Mouse (Mus musculus) midbrain, embryonic 14.5 days (tissue): ENCODE results near the gene Abi3. TPM values are rescaled to one million over a fixed set of nuclear protein-coding genes. Genes with fewer than 3 reads are reported as not detected.

ENCODE experiments used
- ATAC-seq: fragments of 200-750 bp; cut with Nextera tagmentation; 2 replicates; pipeline ENCODE4 v1.8.0; 2017; ENCODE audit warnings: moderate number of reproducible peaks, moderate library complexity; ENCODE audit not compliant: low FRiP score, low TSS enrichment
- DNase-seq: peaks from one replicate; pipeline ENCODE4 v3.0.0-alpha.2; 2015
- H3K27ac ChIP-seq: fragments of 300-500 bp; sonication (generic); replicated peaks from 2 replicates; pipeline ENCODE4 v1.5.1; 2014; ENCODE audit warnings: mild to moderate bottlenecking, low read depth, low read length, moderate library complexity
- H3K27me3 ChIP-seq: fragments of 300-500 bp; sonication (generic); 2 replicates; pipeline ENCODE4 v1.6.1; 2014; ENCODE audit warnings: low read length, control low read depth, mixed read lengths; ENCODE audit not compliant: control insufficient read depth, insufficient read depth
- H3K36me3 ChIP-seq: fragments of 300-500 bp; sonication (generic); 2 replicates; pipeline ENCODE4 v1.6.1; 2014; ENCODE audit warnings: low read length, control low read depth; ENCODE audit not compliant: control insufficient read depth, insufficient read depth
- H3K4me1 ChIP-seq: fragments of 300-500 bp; sonication (generic); 2 replicates; pipeline ENCODE4 v1.6.1; 2014; ENCODE audit warnings: mild to moderate bottlenecking, antibody characterized with exemption, low read length, control low read depth; ENCODE audit not compliant: control insufficient read depth, insufficient read depth
- H3K4me2 ChIP-seq: fragments of 300-500 bp; sonication (generic); 2 replicates; pipeline ENCODE4 v1.6.1; 2014; ENCODE audit warnings: mild to moderate bottlenecking, low read length, moderate library complexity
- H3K4me3 ChIP-seq: fragments of 300-500 bp; sonication (generic); replicated peaks from 2 replicates; pipeline ENCODE4 v1.5.1; 2014; ENCODE audit warnings: low read depth, low read length
- H3K9ac ChIP-seq: fragments of 300-500 bp; sonication (generic); replicated peaks from 2 replicates; pipeline ENCODE4 v1.6.1; 2014; ENCODE audit warnings: mild to moderate bottlenecking, low read length, moderate library complexity
- H3K9me3 ChIP-seq: fragments of 300-500 bp; sonication (generic); 2 replicates; pipeline ENCODE4 v1.6.1; 2016; ENCODE audit warnings: low read length, control low read depth, mixed read lengths; ENCODE audit not compliant: control insufficient read depth
- WGBS: fragments of 180-500 bp; shearing (Covaris S2); extraction: QIAGEN DNeasy Blood & Tissue Kit; methylation state at CpG from one replicate; pipeline ENCODE4 v1.1.7; 2014; 5-methylcytosine and 5-hydroxymethylcytosine counted together
- polyA plus RNA-seq: library from polyadenylated mRNA; unstranded; fragments of >200 nt; fragmentation: Nextera tagmentation; extraction: Ambion mirVana; gene quantifications from 2 replicates; pipeline ENCODE4 v1.2.1, GENCODE M21; 2014

Gene Abi3
- polyA plus RNA-seq, 1 experiment from 2014 or later: 0.64 TPM

DNA sequence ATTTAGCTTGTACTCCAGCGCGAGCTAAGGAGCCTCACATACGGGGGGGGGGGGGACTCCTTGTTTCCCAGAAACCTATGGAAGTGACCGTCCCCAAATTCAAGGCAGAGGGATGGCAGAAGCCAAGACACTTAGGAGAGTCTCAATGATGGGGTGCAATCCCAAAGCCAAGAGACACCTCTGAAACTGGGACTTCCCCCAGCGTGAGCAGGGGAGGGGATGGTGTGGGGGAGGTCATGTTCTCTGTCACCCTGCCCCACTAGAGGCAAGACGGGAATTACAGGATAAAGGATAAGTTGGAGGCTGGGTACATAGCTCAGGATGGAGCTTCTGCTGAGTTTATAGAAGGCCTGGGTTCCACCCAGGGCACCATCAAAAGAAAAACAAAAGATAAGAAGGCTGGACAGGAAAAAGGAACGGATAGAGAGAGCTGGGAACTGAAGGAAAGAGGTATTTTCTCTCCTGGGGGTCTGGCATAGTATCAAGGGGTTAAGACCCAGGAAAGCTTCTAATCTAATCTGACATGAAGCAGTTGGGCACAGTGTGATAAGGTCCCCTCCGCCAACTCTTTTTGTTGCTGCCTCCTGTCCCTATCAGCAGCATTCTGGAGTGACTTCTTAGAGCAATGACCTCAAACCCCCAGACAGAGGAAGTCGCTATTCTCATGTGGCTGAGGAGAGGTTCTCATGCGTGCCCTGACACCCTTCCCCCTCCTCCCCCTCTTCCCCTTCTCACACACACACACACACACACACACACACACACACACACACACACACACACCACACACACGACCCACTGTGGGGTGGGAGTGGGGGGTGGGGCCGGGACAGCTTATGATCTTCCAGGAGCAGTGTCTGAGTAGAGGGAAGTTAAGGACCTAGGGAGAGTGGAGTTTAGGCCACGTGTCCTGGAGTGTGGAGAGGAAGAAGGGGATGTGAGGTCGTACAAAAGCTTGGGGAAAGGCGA, 7.2 kb downstream of the Abi3 start:
- peaks cover 63% of the 10 kb centered on the region for H3K27me3 ChIP-seq
- WGBS: 22% methylated on average over 15 of the region's 15 CpGs
- ATAC-seq: no peak

DNA sequence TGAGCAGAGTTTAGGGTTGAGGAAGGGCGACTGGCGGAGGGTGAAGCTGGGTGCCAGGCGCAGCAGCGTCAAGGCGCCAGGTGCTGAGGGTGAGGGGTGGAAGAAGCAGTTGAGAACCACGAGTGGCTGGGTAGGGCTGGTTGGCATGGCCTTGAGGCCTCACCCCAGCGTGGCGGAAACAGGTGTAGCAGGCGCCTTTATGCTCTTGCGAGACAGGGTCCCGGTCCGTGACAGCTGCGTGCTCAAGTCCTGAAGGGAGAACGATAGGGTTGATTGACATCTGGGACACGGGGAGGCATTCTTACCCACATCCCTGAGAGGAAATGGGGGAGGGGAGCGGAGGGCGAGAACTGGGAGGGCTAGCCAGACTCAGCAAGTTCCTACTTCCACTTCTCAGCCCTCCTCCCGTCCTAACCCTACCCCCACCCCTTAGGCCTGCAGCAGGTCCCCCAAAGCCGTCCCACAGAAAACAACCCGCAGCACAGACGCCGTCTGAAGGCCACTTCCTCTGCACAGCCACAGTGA, 8.1 kb downstream of the Abi3 start:
- no peak overlapping the region for H3K4me3 ChIP-seq
- no peak overlapping the region for H3K4me2 ChIP-seq
- 7% methylated on average over 21 of the region's 22 CpGs for WGBS
- peaks cover 71% of the 10 kb centered on the region for H3K27me3 ChIP-seq
- peaks cover 9% of the 10 kb centered on the region for H3K4me1 ChIP-seq
- no peaks in the 10 kb centered on the region for H3K9me3 ChIP-seq
- H3K36me3 ChIP-seq: no peaks in the 10 kb centered on the region
- H3K9ac ChIP-seq: no peak overlapping the region
- ATAC-seq: no peak
- peak; percentile 26 for DNase-seq
- H3K27ac ChIP-seq: no peak overlapping the region

More for the DNA sequence above, 7.2 kb downstream of the Abi3 start:
- Histone ChIP-seq H3K9ac (no peak overlapping the region), H3K9me3 (no peaks in the 10 kb centered on the region), H3K4me2 (no peak overlapping the region), H3K4me3 (no peak overlapping the region), H3K36me3 (no peaks in the 10 kb centered on the region), H3K4me1 (peaks cover 9% of the 10 kb centered on the region), H3K27ac (no peak overlapping the region)
- DNase-seq: no peak

DNA sequence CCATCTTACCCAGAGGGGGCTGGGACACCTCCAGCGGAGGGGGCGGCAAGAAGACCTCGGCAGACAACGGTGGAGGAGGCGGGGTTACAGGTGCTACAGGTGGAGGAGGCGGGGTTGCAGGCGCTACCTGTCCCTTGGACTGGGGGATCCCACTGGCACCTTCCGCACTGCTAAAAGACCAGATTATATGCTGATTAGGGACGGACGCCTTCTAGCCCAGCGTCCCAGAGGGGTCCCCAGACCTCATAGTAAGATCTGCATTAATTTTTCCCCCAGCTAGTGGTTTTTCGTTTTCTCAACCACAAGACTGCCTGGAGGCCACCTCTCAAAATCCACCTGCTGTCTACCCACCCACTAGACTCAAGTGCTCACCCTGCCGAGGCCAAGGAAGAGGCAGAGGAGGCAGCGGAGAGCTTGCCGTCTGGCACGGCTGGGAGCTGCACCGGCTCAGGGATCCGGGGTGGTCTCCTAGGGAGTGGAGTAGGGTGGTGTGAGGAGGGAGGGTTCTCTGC, 8.6 kb downstream of the Abi3 start:
- no peak for ATAC-seq

DNA sequence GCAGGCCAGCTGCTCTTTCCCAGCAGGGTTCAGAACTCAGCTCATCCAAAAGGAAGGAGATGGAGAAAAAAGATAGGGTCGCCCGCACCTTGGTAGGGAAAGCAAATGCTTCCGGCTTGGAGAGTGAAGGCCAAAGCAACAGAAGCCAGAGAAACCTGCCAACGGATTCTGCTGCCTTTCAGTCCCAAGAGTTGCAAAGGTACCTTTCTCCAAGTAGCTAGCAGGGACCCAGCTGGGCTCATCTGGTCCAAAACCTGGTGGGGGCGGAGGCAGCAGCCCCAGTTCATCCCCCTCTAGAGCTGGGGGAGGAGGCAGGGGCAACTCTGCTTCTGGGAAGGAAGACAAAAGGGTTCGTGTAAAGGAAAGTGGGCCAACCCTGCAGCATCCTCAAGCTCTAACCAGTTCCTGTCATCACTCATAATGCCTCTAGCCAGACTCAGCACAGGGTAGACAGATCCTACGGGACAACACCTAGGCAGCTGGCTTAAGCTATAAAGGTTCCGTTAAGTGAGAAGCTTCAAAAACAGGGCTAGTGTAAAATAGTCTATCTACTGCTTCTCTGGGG, 9.2 kb downstream of the Abi3 start:
- WGBS: 29% methylated on average over 8 of the region's 8 CpGs

More for the DNA sequence above, 8.6 kb downstream of the Abi3 start:
- peaks cover 77% of the 10 kb centered on the region for H3K27me3 ChIP-seq
- H3K4me1 ChIP-seq: peaks cover 9% of the 10 kb centered on the region
- no peak overlapping the region for H3K4me3 ChIP-seq
- no peak overlapping the region for H3K4me2 ChIP-seq
- no peak overlapping the region for H3K9ac ChIP-seq
- no peaks in the 10 kb centered on the region for H3K9me3 ChIP-seq
- 5% methylated on average over 18 of the region's 18 CpGs for WGBS
- H3K36me3 ChIP-seq: no peaks in the 10 kb centered on the region
- DNase-seq: no peak
- no peak overlapping the region for H3K27ac ChIP-seq

DNA sequence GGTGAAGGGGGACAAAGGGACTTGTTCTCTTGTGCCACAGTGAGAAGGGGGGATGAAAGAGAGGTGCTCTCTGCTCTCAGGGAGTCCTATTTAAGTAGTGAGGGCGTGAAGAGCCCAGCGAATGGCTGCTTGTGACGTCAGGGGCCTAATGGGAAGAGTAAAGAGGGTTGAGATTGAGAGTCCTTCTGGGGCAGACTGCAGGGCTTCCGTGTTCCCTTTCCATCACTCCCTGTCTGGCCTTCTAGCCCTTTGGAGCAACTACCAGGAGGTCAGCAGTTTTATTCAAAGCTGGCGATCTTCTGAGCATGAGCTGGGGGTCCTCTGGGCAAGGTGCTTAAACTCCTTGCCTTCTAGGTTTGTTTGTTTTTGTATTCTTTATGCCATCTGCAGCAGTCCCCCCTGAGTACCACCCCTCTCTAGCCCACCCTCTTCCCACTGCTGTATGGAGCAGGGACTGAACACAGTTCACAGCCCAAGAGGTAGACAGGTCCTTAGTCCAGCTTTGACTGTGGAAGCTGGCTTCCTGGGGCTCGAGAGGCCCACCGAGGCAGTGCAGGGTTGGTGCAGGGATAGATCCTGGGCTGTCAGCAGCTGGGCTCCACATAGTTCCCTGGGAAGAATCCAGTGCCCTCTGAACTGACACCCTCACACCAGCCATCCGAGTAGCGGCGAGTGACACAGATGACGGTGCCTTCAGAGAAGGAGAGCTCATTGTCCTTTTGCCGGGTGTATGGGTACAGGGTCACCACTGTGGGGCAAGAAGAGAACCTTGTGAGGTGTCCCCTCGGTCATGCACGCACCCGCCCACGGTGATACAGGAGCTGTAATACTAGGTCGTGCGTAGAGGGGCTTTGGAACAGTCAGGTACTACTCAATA, 9.9 kb downstream of the Abi3 start:
- no peak for DNase-seq
- Histone ChIP-seq H3K36me3 (no peaks in the 10 kb centered on the region), H3K4me2 (no peak overlapping the region), H3K9me3 (no peaks in the 10 kb centered on the region), H3K27ac (no peak overlapping the region), H3K4me3 (no peak overlapping the region), H3K4me1 (peaks cover 9% of the 10 kb centered on the region), H3K27me3 (peaks cover 87% of the 10 kb centered on the region), H3K9ac (no peak overlapping the region)
- 34% methylated on average over 18 of the region's 18 CpGs for WGBS
- ATAC-seq: no peak

More for the DNA sequence above, 9.2 kb downstream of the Abi3 start:
- peaks cover 9% of the 10 kb centered on the region for H3K4me1 ChIP-seq
- no peak overlapping the region for H3K4me3 ChIP-seq
- ATAC-seq: no peak
- H3K4me2 ChIP-seq: no peak overlapping the region
- no peak overlapping the region for H3K9ac ChIP-seq
- H3K27me3 ChIP-seq: peaks cover 83% of the 10 kb centered on the region
- H3K27ac ChIP-seq: no peak overlapping the region
- H3K36me3 ChIP-seq: no peaks in the 10 kb centered on the region
- no peak for DNase-seq
- H3K9me3 ChIP-seq: no peaks in the 10 kb centered on the region

GRCm38 (mm10) chr11:95831641-95832040, 10.6 kb downstream of the Abi3 start:
- no peak overlapping the region for H3K4me2 ChIP-seq
- no peak overlapping the region for H3K9ac ChIP-seq
- ATAC-seq: no peak
- H3K4me3 ChIP-seq: no peak overlapping the region
- peaks cover 9% of the 10 kb centered on the region for H3K4me1 ChIP-seq
- no peak overlapping the region for H3K27ac ChIP-seq
- H3K27me3 ChIP-seq: peaks cover 93% of the 10 kb centered on the region
- no peaks in the 10 kb centered on the region for H3K9me3 ChIP-seq
- H3K36me3 ChIP-seq: no peaks in the 10 kb centered on the region
- WGBS: 5% methylated on average over 15 of the region's 15 CpGs
- no peak for DNase-seq

DNA sequence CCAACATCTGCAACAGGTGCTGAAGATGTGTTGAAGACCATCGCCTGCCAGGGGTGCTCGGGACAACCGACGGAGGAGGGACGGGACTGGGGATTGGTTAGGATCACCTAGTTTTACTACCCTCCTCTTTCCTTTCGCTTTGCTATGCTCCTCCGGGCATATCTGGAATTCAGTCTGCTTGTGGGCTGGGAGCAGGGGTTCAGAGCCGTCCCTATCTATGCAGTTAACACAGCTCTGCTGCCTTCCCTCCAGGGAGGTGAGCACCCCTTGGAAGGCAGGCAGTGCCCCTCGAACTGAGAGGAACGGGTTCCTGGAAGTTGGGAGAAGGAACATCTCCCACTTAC, 11.0 kb downstream of the Abi3 start:
- peak overlapping the region; percentile 26; the same call in 1 of the 2 replicates for H3K4me3 ChIP-seq
- H3K4me1 ChIP-seq: peaks cover 9% of the 10 kb centered on the region
- no peak overlapping the region for H3K27ac ChIP-seq
- peaks cover 96% of the 10 kb centered on the region for H3K27me3 ChIP-seq
- ATAC-seq: no peak
- no peaks in the 10 kb centered on the region for H3K36me3 ChIP-seq
- peak overlapping the region; percentile 41; the same call in 1 of the 2 replicates for H3K4me2 ChIP-seq
- no peak overlapping the region for H3K9ac ChIP-seq
- 7% methylated on average over 10 of the region's 10 CpGs for WGBS
- no peaks in the 10 kb centered on the region for H3K9me3 ChIP-seq
- no peak for DNase-seq
